Mouse (Mus musculus) forebrain, postnatal 0 days (tissue): ENCODE measurements around the gene Creb3l1. TPM values are rescaled to one million over a fixed set of nuclear protein-coding genes. Genes with fewer than 3 reads are reported as not detected.

Source experiments
- ATAC-seq: fragments of 200-750 bp; cut with Nextera tagmentation; 2 replicates; pipeline ENCODE4 v1.8.0; 2017; ENCODE audit warnings: mild to moderate bottlenecking, moderate library complexity
- DNase-seq: peaks from one replicate; pipeline ENCODE4 v3.0.0-alpha.2; 2015
- H3K27ac ChIP-seq: fragments of 300-500 bp; sonication (generic); 2 replicates; pipeline ENCODE4 v1.5.1; 2014; ENCODE audit warnings: low read depth, mild to moderate bottlenecking, antibody characterized with exemption, low read length, moderate library complexity, mixed read lengths
- H3K27me3 ChIP-seq: fragments of 300-500 bp; sonication (generic); 2 replicates; pipeline ENCODE4 v1.6.1; 2014; ENCODE audit warnings: mild to moderate bottlenecking, low read length, mixed read lengths; ENCODE audit not compliant: insufficient read depth
- H3K36me3 ChIP-seq: fragments of 300-500 bp; sonication (generic); 2 replicates; pipeline ENCODE4 v1.6.1; 2014; ENCODE audit warnings: mild to moderate bottlenecking, moderate library complexity; ENCODE audit not compliant: insufficient read depth
- H3K4me1 ChIP-seq: fragments of 300-500 bp; sonication (generic); 2 replicates; pipeline ENCODE4 v1.6.1; 2014; ENCODE audit warnings: antibody characterized with exemption; ENCODE audit not compliant: insufficient read depth
- H3K4me2 ChIP-seq: fragments of 300-500 bp; sonication (generic); 2 replicates; pipeline ENCODE4 v1.6.1; 2014; ENCODE audit warnings: low read depth, mild to moderate bottlenecking, moderate library complexity
- H3K4me3 ChIP-seq: fragments of 300-500 bp; sonication (generic); 2 replicates; pipeline ENCODE4 v1.5.1; 2014; ENCODE audit warnings: low read depth, low read length, mixed read lengths
- H3K9ac ChIP-seq: fragments of 300-500 bp; sonication (generic); 2 replicates; pipeline ENCODE4 v1.6.1; 2014; ENCODE audit warnings: mild to moderate bottlenecking
- H3K9me3 ChIP-seq: fragments of 300-500 bp; sonication (generic); 2 replicates; pipeline ENCODE4 v1.6.1; 2016; ENCODE audit warnings: low read length
- CTCF ChIP-seq: sonication (generic); IDR thresholded peaks from 2 replicates; pipeline ENCODE4 v1.5.1; 2016; ENCODE audit warnings: antibody characterized with exemption, control low read depth, low read depth
- WGBS: fragments of 180-500 bp; shearing (Covaris S2); extraction: QIAGEN DNeasy Blood & Tissue Kit; methylation state at CpG from one replicate; pipeline ENCODE4 v1.1.7; 2014; 5-methylcytosine and 5-hydroxymethylcytosine counted together
- polyA plus RNA-seq: library from polyadenylated mRNA; unstranded; fragments of >200 nt; fragmentation: Nextera tagmentation; extraction: Ambion mirVana; gene quantifications from 2 replicates; pipeline ENCODE4 v1.2.1, GENCODE M21; 2015
- total RNA-seq: library from RNA; depleted of rRNA; stranded (reverse); fragments of >200 nt; gene quantifications from 2 replicates; pipeline ENCODE4 v1.2.3, GENCODE M21; 2014

Creb3l1 gene
- total and polyA plus RNA-seq, 2 experiments from 2014 or later, result 2.0 to 2.9 TPM

GRCm38 (mm10) chr2:92055831-92056236 lies 31.5 kb upstream of the Creb3l1 start:
- Histone ChIP-seq H3K36me3 (no peaks in the 10 kb centered on the region), H3K9ac (peak overlapping the region; percentile 32), H3K27me3 (0 out of 2 replicates have a peak, but pooled peaks cover 4% of the 10 kb centered on the region), H3K4me1 (peaks cover 7% of the 10 kb centered on the region; the same call in 1 of the 2 replicates), H3K4me3 (peak overlapping the region; percentile 32), H3K4me2 (peak overlapping the region; percentile 64), H3K9me3 (no peaks in the 10 kb centered on the region), H3K27ac (peak overlapping the region; percentile 60)
- ATAC-seq (peak; percentile 35), DNase-seq (peak; percentile 83)
- 2% methylated on average over 14 of the region's 14 CpGs for WGBS
- TF ChIP-seq CTCF, result peak; percentile 72

GRCm38 (mm10) chr2:92055101-92055813 lies 31.0 kb upstream of the Creb3l1 start:
- Histone ChIP-seq H3K9me3 (no peaks in the 10 kb centered on the region), H3K4me3 (peak overlapping the region; percentile 32), H3K27ac (peak overlapping the region; percentile 60), H3K4me2 (peak overlapping the region; percentile 64), H3K4me1 (peaks cover 7% of the 10 kb centered on the region; the same call in 1 of the 2 replicates), H3K36me3 (no peaks in the 10 kb centered on the region), H3K27me3 (0 out of 2 replicates have a peak, but pooled peaks cover 4% of the 10 kb centered on the region), H3K9ac (peak overlapping the region; percentile 32)
- TF ChIP-seq CTCF, result no peak
- ATAC-seq (peak; percentile 52), DNase-seq (peak; percentile 93)
- whole genome bisulfite sequencing, result 4% methylated on average over 38 of the region's 38 CpGs

GRCm38 (mm10) chr2:92052754-92053153 lies 28.5 kb upstream of the Creb3l1 start:
- ATAC-seq (no peak; the same call in 1 of the 2 replicates), DNase-seq (peak; percentile 53)
- WGBS, result 46% methylated on average over 2 of the region's 2 CpGs
- H3K27me3 ChIP-seq, result 0 out of 2 replicates have a peak, but pooled peaks cover 4% of the 10 kb centered on the region
- no peak overlapping the region for H3K4me3 ChIP-seq
- peaks cover 7% of the 10 kb centered on the region; the same call in 1 of the 2 replicates for H3K4me1 ChIP-seq
- H3K4me2 ChIP-seq, result 0 out of 2 replicates have a peak overlapping the region, but pooled peaks have one; percentile 15
- H3K9ac ChIP-seq, result no peak overlapping the region
- H3K9me3 ChIP-seq, result no peaks in the 10 kb centered on the region
- TF ChIP-seq CTCF, result no peak
- no peaks in the 10 kb centered on the region for H3K36me3 ChIP-seq
- no peak overlapping the region for H3K27ac ChIP-seq

GRCm38 (mm10) chr2:92052188-92052587 lies 27.9 kb upstream of the Creb3l1 start:
- no peak for TF ChIP-seq CTCF
- no peak for DNase-seq

GRCm38 (mm10) chr2:92048034-92048690 lies 23.9 kb upstream of the Creb3l1 start:
- no peak overlapping the region for H3K9ac ChIP-seq
- no peaks in the 10 kb centered on the region for H3K9me3 ChIP-seq
- no peaks in the 10 kb centered on the region for H3K36me3 ChIP-seq
- H3K27ac ChIP-seq, result no peak overlapping the region
- DNase-seq (no peak), ATAC-seq (no peak)
- H3K4me2 ChIP-seq, result no peak overlapping the region
- H3K4me3 ChIP-seq, result no peak overlapping the region
- WGBS, result 76% methylated on average over 9 of the region's 9 CpGs
- no peak for TF ChIP-seq CTCF
- no peaks in the 10 kb centered on the region for H3K27me3 ChIP-seq
- H3K4me1 ChIP-seq, result no peaks in the 10 kb centered on the region; the same call in 1 of the 2 replicates

More at GRCm38 (mm10) chr2:92052188-92052587, 27.9 kb upstream of the Creb3l1 start:
- Histone ChIP-seq H3K27me3 (0 out of 2 replicates have a peak, but pooled peaks cover 4% of the 10 kb centered on the region), H3K4me2 (no peak overlapping the region), H3K9me3 (no peaks in the 10 kb centered on the region), H3K4me1 (peaks cover 7% of the 10 kb centered on the region; the same call in 1 of the 2 replicates), H3K4me3 (no peak overlapping the region), H3K36me3 (no peaks in the 10 kb centered on the region), H3K27ac (no peak overlapping the region; the same call in 1 of the 2 replicates), H3K9ac (no peak overlapping the region)
- ATAC-seq, result peak; percentile 27; the same call in 1 of the 2 replicates
- WGBS, result 67% methylated on average over 8 of the region's 8 CpGs

GRCm38 (mm10) chr2:92047601-92048000 lies 23.3 kb upstream of the Creb3l1 start:
- H3K36me3 ChIP-seq, result no peaks in the 10 kb centered on the region
- DNase-seq (no peak), ATAC-seq (no peak)
- H3K27ac ChIP-seq, result no peak overlapping the region
- H3K4me3 ChIP-seq, result no peak overlapping the region
- no peaks in the 10 kb centered on the region for H3K27me3 ChIP-seq
- H3K4me2 ChIP-seq, result no peak overlapping the region
- H3K9me3 ChIP-seq, result no peaks in the 10 kb centered on the region
- WGBS, result 30% methylated on average over 4 of the region's 4 CpGs
- H3K9ac ChIP-seq, result no peak overlapping the region
- TF ChIP-seq CTCF, result no peak
- H3K4me1 ChIP-seq, result no peaks in the 10 kb centered on the region; the same call in 1 of the 2 replicates
